Mouse (Mus musculus): ENCODE measurements at regions not wholly inside any gene's neighbourhood (a gene's known extent, or its start where the extent isn't known, plus 50 kb on each side); places are given as distances from the start of the nearest gene placed in this dataset.

DNA sequence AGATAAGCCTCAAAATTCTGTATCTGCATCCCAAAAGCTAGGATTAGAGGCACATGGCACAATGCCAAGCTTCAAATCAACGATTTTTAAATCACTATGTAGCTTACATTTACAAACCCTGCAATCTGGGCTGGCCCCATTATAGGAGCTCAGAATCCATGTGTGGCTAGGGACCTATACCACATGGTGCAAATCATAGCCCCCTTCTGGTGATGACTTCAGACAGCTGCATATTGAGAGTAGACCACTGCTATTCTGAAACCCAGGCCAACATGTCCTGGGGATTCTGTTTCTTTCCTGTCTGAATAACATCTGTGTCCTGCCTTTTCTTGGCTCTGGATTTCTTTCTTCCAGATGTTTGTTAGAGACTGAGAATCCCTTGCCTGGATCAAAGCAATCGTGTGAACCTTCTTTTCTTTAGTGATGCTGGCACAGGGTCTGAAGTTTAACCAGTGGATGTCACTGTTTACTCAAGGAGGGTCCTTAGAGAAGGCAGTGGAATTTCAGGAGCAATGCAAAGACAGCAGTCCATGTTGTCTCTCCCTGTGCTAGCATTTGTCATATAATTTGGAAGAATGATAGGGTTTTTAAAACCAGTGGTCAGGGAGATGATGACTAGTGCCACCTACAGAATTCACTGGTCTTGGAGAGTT, 171.7 kb upstream of the Ghitm start:
- Histone ChIP-seq H3K36me3 (ENCODE audit: insufficient read depth, low read length) (no peaks in the 10 kb centered on the region), H3K4me3 (ENCODE audit: low read length) (no peak overlapping the region), H3K4me2 (ENCODE audit: low read depth, low read length) (no peak overlapping the region), H3K9ac (replicated peaks; ENCODE audit: low read length) (no peak overlapping the region), H3K27ac (no peak overlapping the region), H3K9me3 (ENCODE audit: low read length) (no peaks in the 10 kb centered on the region), H3K27me3 (ENCODE audit: insufficient read depth, low read length) (no peaks in the 10 kb centered on the region), H3K4me1 (ENCODE audit: insufficient read depth, low read length) (no peaks in the 10 kb centered on the region)
- WGBS = 37% methylated on average over 2 of the region's 2 CpGs
- TF ChIP-seq CTCF (IDR thresholded peaks at IDR 0.05; ENCODE audit: low read depth) = peak; percentile 65
- peak; percentile 66 for DNase-seq (ENCODE audit: low spot score)
- ATAC-seq = peak; percentile 67; the same call in 1 of the 2 replicates

DNA sequence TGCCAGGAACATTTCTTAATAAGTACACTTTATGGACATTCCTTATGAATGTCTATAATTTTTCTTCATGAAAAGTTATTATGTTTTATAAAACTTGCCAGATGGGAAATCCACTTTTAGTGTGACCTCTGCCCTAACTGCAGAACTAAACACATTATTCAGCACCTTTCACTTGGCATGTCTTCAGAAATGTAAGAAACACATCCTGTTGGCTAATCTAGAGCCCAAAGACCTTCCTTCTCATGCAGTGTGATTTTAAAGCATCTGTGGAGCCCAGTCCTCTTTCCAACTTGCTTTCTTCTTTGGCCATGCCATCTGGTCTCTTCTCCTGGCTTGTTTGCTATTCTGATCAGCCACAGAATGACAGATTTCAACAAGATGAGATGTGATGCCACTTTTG, 163.6 kb upstream of the Ghitm start:
- no peak overlapping the region for H3K4me3 ChIP-seq (ENCODE audit: low read length)
- H3K9ac ChIP-seq (replicated peaks; ENCODE audit: low read length) = no peak overlapping the region
- H3K4me1 ChIP-seq (ENCODE audit: insufficient read depth, low read length) = no peaks in the 10 kb centered on the region
- no peaks in the 10 kb centered on the region for H3K36me3 ChIP-seq (ENCODE audit: insufficient read depth, low read length)
- TF ChIP-seq CTCF (IDR thresholded peaks at IDR 0.05; ENCODE audit: low read depth) = no peak
- no peak overlapping the region for H3K27ac ChIP-seq
- no peaks in the 10 kb centered on the region for H3K27me3 ChIP-seq (ENCODE audit: insufficient read depth, low read length)
- DNase-seq (ENCODE audit: low spot score) (no peak), ATAC-seq (no peak)
- H3K9me3 ChIP-seq (ENCODE audit: low read length) = no peaks in the 10 kb centered on the region
- no peak overlapping the region for H3K4me2 ChIP-seq (ENCODE audit: low read depth, low read length)

DNA sequence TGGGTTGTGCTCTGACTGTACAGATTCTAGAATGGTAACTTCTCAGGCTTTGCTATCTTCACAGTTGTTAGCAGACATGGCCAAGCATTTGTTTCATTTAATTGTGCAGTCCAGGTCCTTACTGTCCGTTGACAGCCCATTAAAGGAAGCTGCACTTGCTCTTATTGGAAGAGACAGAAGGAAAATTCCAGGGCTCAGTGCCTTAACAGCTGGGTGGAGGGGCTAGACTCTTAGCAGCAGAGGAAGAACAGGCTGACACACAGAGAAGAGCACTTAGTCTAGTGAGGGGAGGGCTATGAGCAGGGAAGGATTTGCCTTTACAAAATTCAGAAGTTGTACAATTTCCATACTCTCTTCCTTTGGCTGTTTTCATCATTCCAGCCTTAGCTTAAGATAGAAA, 161.5 kb upstream of the Ghitm start:
- no peak overlapping the region for H3K27ac ChIP-seq
- ATAC-seq = no peak

DNA sequence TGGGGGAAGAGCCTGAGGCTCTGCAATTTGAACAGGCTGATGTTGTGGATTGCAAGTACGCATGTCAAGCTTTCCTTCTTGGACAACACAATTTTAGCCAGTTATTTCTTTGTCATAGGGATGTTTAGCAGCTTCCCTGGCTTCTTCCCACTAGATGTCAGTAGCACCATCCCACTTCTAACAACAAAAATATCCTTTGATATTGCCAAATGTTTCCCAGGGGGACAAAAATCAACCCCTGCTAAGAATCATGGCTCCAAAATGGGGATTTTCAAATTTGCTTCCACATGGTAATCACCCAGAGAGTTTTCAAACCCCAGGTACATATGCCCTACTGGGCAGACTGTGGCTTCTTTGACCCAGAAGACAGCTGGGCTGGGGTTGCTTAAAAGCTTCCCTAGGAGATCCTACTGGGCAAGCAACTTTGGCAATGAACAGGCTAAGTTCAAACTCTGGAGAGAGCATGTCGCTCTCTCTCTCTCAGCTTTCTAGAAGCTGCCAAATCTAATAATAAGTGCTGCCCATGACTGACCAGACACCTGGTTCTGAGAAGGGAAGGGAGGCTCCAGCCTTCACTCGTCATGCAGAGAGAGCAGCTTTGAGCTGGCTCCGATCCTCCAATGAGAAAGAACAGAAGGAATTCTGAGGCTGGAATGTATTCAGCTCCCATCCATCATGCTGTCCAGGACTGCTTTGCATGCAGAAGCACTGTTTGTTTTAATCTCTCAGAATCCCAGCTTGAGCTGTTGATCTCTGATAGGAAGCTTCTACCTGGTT, 157.2 kb upstream of the Ghitm start:
- Histone ChIP-seq H3K27me3 (ENCODE audit: insufficient read depth, low read length) (no peaks in the 10 kb centered on the region), H3K36me3 (ENCODE audit: insufficient read depth, low read length) (no peaks in the 10 kb centered on the region), H3K9ac (replicated peaks; ENCODE audit: low read length) (no peak overlapping the region), H3K4me3 (ENCODE audit: low read length) (no peak overlapping the region), H3K4me1 (ENCODE audit: insufficient read depth, low read length) (no peaks in the 10 kb centered on the region), H3K4me2 (ENCODE audit: low read depth, low read length) (no peak overlapping the region), H3K27ac (0 out of 2 replicates have a peak overlapping the region, but pooled peaks have one; percentile 41), H3K9me3 (ENCODE audit: low read length) (no peaks in the 10 kb centered on the region)
- DNase-seq (ENCODE audit: low spot score) (peak; percentile 77), ATAC-seq (peak; percentile 80)
- 29% methylated on average over 4 of the region's 4 CpGs for WGBS
- peak; percentile 59 for TF ChIP-seq CTCF (IDR thresholded peaks at IDR 0.05; ENCODE audit: low read depth)

More for the DNA sequence above, 161.5 kb upstream of the Ghitm start:
- no peaks in the 10 kb centered on the region for H3K27me3 ChIP-seq (ENCODE audit: insufficient read depth, low read length)
- H3K9me3 ChIP-seq (ENCODE audit: low read length) = no peaks in the 10 kb centered on the region
- 47% methylated on average over 1 of the region's 1 CpGs for WGBS
- H3K4me1 ChIP-seq (ENCODE audit: insufficient read depth, low read length) = no peaks in the 10 kb centered on the region
- no peak for TF ChIP-seq CTCF (IDR thresholded peaks at IDR 0.05; ENCODE audit: low read depth)
- H3K4me2 ChIP-seq (ENCODE audit: low read depth, low read length) = no peak overlapping the region
- no peak for DNase-seq (ENCODE audit: low spot score)
- H3K4me3 ChIP-seq (ENCODE audit: low read length) = no peak overlapping the region
- H3K9ac ChIP-seq (replicated peaks; ENCODE audit: low read length) = no peak overlapping the region
- H3K36me3 ChIP-seq (ENCODE audit: insufficient read depth, low read length) = no peaks in the 10 kb centered on the region

DNA sequence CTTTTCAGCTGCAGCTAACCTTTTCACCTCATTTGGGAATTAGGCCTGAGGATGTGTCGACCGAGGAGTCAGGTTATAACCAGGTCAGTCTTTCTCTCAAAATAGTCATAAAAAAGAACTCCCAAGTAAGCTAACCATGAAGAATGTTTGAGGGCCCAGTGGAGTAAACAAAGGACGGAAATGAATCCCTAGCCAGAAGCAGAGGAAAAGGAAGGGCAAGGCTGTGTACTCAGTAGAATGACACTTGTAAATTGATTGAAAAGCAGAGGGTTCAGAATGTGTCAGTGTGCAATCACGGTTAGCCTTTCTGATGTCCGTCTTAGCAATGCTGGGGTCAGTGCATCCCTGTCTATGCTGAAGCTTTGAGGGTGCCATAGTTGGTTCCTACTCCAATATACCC, 149.3 kb upstream of the Ghitm start:
- no peaks in the 10 kb centered on the region for H3K36me3 ChIP-seq (ENCODE audit: insufficient read depth, low read length)
- no peak for TF ChIP-seq CTCF (IDR thresholded peaks at IDR 0.05; ENCODE audit: low read depth)
- H3K9ac ChIP-seq (replicated peaks; ENCODE audit: low read length) = no peak overlapping the region
- 45% methylated on average over 5 of the region's 5 CpGs for WGBS
- H3K9me3 ChIP-seq (ENCODE audit: low read length) = no peaks in the 10 kb centered on the region
- H3K27me3 ChIP-seq (ENCODE audit: insufficient read depth, low read length) = no peaks in the 10 kb centered on the region
- no peak for ATAC-seq
- H3K4me3 ChIP-seq (ENCODE audit: low read length) = no peak overlapping the region
- H3K27ac ChIP-seq = no peak overlapping the region
- no peak overlapping the region for H3K4me2 ChIP-seq (ENCODE audit: low read depth, low read length)
- H3K4me1 ChIP-seq (ENCODE audit: insufficient read depth, low read length) = no peaks in the 10 kb centered on the region
- no peak for DNase-seq (ENCODE audit: low spot score)

DNA sequence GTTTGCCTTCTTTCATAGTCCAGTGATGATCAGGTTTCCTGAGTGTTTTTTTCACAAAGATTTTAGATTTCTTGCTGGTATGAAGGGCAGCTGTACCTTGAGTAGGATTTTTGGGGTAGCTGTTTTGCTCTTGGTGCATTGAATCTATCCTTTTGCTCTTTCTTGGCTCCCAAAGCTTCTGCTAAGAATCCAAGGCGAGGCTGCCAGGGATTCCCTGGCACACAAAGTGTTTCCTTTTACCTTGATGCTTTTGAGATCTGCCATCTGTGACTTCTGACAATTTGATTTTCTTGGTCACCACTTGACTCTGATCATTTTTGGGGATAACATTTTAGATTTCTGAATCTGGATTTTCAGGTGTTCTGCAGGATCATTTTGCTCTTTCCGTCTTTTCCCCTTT, 144.3 kb upstream of the Ghitm start:
- Histone ChIP-seq H3K4me3 (ENCODE audit: low read length) (no peak overlapping the region), H3K4me2 (ENCODE audit: low read depth, low read length) (no peak overlapping the region), H3K27me3 (ENCODE audit: insufficient read depth, low read length) (no peaks in the 10 kb centered on the region), H3K9ac (replicated peaks; ENCODE audit: low read length) (no peak overlapping the region), H3K36me3 (ENCODE audit: insufficient read depth, low read length) (no peaks in the 10 kb centered on the region), H3K4me1 (ENCODE audit: insufficient read depth, low read length) (no peaks in the 10 kb centered on the region), H3K27ac (no peak overlapping the region), H3K9me3 (ENCODE audit: low read length) (no peaks in the 10 kb centered on the region)
- DNase-seq (ENCODE audit: low spot score) = no peak
- 88% methylated on average over 2 of the region's 2 CpGs for WGBS
- TF ChIP-seq CTCF (IDR thresholded peaks at IDR 0.05; ENCODE audit: low read depth) = no peak
- ATAC-seq = no peak

All from hindbrain, postnatal 0 days (tissue).